Mouse (Mus musculus) embryo, embryonic 11.5 days (tissue): ENCODE measurements around the gene Higd2a.
"Not testable (repeated sequence)": the region's sequence is repeated elsewhere in the genome, so short reads cannot be mapped to it uniquely, and the experiment has no call there.

Experiments used
- DNase-seq: peaks from one replicate; pipeline ENCODE4 v3.0.0-alpha.2; 2012; ENCODE audit warnings: low read depth, low spot score

The Higd2a gene

GRCm38 (mm10) chr13:54582126-54582525 is 7.9 kb upstream of the Higd2a start:
- DNase-seq, result no peak

GRCm38 (mm10) chr13:54582860-54583259 is 7.1 kb upstream of the Higd2a start:
- DNase-seq, result no peak

DNA sequence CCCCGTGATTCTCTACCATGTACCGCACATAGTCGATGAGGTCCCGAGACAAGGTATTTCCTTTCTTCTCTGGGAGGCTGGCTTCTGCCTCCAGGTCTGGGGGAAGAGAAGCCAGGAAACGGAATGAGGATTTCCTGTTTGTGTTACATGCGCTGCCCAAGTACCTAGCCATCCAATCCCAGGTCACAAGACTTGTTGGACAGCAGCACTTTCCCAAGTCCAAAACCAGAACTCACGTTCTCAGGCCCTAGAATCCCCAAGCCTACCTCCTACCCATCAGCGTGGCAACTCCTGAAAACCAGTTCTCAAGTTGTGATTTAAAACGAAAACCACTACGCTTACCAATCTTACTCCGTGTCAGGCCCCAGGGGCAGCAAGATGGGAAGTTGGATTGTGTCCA is 4.2 kb upstream of the Higd2a start:
- no peak for DNase-seq

DNA sequence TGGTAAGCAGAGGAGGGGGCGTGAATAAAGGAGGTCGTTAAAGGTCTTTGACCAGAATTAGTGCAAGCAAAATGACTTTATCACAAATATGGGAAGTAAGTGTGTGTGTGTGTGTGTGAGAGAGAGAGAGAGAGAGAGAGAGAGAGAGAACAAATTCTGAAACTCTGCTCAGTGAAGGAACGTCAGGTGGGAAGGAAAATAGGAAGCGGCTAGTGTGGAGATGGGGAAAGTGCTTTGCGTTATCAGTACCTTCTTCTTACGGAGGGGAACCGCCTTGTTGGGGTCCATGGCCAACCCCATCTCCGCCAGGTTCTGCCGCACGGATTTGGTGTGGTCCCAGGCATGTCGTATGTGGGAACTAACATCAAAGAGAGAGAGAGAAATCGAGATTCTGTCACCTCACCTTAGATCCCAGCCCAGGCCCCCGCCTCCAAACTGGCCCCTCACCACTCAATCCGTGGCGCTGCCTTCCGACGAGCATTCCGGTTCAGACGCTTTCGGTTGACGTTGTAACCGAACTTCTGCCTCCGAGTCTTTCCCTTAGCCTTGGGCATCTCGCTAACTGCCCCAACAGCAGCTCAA is 502 bp upstream of the Higd2a start:
- no peak for DNase-seq

DNA sequence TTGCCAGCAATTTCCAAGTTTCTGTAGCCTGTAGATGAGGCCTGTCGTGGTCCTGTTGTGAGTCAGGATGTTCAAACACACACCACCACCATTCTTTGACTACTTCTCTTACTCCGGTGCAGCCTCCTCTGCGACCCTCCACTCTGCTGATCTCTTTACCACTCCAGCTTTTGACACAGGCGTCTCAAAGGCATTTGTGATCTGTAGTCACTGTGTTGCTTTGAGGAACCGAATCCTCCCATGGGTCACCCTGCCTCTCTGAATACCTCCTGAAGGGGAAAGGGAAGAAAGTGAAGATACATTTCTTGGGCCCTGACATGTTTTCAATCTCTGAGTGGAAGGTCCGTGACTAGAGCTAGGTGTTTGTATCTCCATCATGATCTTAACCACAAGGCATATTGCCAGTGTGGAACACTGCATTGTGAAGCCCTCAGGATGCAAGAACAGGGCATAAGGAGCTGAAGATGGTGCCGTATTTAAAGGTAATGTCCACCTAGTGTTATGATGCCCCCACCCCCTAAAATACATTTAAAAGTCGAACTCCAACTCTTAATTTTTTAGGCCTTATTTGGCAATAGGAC is 1.9 kb downstream of the Higd2a start:
- no peak for DNase-seq

DNA sequence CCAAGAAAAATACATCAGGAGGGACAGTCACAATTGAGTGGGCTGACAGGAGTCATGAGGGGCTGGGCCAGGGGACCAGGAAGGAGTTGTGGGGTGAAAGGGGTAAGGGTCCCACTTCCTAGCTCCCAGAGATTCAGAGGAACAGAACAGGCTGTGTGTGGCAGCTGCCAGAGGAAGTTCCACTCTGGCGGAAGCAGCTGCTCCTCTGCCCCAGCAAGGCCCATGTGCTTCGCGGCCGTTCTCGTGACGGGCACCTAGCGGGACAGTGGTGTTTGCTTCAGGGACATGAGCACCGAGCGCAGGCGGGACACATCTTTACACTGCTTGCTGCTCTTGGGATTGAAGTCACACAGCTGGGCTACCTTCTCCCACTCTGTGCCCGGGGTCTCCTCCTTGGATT is 3.6 kb downstream of the Higd2a start:
- no peak for DNase-seq

DNA sequence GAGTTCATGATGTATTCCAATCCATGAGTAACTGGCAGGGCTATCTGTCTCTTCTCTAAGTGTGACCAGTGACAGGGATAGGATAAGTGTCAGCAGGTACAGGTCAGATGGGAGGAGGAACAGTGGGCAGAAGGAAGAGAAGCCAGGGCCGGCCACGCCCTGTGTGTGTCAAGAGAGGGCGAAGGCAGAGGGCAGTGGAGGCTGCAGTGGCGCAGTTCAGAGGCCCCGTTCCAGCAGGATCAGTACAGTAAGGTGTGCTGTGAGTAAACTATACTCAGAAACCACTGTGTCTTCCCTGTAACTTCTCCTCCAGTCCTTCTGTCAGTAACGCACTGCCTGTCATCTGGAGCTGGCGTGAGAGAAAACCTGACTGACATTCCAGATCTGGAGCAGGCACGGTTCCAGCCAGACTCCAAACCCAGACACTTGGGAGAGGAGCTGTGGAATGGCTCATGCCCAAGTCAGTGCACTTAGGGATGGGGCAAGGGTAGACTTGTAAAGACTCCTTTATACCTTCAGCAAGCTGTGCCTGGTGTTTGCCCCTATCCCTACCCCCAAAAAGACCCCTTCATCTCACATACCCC is 6.2 kb downstream of the Higd2a start:
- DNase-seq, result no peak

- DNase-seq, result no peak
Measured at GRCm38 (mm10) chr13:54596870-54597269, 6.9 kb downstream of the Higd2a start.

- DNase-seq, result no peak
Measured at GRCm38 (mm10) chr13:54598622-54599143, 8.7 kb downstream of the Higd2a start.

GRCm38 (mm10) chr13:54602639-54603111 is 12.7 kb downstream of the Higd2a start:
- no peak for DNase-seq

- no peak for DNase-seq
Measured at GRCm38 (mm10) chr13:54603501-54603900, 13.5 kb downstream of the Higd2a start.

DNA sequence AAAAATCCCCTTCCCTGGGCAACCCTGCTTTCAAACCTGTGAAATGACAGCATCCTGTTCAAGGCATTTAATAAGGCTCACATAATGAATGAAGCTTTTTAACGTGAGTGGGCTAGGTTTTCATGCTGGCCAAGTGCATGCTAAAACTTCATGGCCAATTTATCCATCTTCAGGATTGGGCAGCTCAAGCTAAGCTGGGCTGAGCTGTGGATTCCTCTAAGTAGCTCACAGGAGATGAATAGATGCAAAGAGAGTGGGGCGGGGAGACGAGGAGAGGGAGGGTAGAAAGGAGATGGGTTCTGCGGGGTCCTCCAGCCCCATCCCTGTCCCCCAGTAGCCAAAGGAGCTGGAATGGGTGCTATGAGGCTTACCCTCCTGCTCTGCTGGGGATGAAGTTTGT is 14.2 kb downstream of the Higd2a start:
- DNase-seq, result no peak

DNA sequence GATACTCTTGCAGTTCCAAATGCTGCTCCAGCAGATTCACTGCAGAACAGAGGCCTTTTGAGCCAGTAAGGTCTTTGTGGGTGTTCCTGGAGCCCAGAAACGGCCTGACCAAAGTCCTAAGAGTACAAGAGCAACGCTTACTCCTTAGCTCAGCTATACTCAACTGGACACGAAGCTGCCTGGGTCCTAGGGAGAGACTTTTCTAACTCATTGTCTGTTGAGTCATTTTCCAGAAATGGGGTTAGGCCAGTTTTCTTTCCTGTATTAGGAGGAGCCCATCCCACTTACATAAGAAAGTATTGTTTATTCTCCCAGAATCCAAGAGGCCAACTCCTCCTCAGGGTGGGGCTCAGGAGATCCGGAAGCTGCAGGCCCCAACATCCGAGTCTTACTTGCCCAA is 15.4 kb downstream of the Higd2a start:
- DNase-seq, result no peak

- DNase-seq, result no peak
Measured at GRCm38 (mm10) chr13:54607204-54607603, 17.2 kb downstream of the Higd2a start.

DNA sequence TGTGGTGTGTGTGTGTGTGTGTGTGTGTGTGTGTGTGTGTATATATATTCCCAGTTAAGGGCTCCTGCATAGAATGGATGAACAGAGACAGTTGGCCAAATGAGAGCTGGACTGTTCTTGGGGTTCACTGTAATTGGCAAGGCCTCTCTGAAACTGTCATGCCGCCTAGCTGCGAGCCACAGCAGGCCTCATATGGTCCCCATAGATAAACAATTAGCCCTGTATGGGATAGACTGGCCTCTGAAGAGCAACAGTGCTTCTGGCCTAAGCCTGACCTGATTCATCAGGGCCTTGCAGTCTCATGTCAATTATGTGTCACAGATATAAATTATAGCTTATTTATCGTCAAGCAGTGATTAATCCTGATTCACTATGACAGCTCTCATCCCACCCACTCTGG is 18.0 kb downstream of the Higd2a start:
- DNase-seq, result no peak

DNA sequence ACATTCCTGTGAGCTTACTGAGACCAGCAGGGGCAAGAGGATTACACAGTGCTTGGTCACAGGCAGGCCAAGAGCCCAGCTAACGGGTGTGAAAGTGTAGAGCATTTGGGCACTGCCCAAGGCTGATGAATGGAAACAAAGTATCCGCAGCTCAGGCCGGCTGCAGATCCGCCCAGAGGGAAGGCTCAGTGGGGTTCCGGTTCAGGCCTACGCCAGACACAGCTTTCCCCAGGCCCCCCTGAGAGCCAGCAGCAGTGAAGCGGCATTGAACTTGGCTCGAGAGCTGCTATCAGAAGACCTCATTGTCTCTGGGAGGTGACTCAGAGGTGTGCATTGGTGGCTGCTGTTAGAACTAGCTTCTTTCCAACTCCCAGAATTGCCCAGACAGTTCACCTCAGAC is 18.7 kb downstream of the Higd2a start:
- DNase-seq, result no peak

DNA sequence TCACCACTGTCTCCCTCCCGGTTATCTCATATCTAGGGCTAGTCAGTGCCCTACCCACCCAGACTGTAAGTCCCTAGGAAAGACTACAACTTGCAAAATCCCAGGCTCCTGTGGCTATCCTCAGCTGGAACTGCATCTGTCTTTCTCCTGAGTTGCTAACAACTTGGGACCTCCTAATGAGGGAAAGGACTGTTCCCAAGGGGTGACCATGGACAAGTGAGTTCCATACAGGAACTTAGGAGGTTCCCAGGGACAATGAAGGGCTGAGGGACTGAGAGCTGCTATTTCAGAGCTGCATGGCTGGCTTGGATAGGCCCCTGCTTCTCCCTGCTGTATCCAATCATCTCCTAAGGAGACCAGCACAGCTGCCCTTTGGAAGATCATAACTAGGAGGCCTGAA is 19.3 kb downstream of the Higd2a start:
- DNase-seq, result no peak

GRCm38 (mm10) chr13:54610613-54610971 is 20.6 kb downstream of the Higd2a start:
- no peak for DNase-seq

DNA sequence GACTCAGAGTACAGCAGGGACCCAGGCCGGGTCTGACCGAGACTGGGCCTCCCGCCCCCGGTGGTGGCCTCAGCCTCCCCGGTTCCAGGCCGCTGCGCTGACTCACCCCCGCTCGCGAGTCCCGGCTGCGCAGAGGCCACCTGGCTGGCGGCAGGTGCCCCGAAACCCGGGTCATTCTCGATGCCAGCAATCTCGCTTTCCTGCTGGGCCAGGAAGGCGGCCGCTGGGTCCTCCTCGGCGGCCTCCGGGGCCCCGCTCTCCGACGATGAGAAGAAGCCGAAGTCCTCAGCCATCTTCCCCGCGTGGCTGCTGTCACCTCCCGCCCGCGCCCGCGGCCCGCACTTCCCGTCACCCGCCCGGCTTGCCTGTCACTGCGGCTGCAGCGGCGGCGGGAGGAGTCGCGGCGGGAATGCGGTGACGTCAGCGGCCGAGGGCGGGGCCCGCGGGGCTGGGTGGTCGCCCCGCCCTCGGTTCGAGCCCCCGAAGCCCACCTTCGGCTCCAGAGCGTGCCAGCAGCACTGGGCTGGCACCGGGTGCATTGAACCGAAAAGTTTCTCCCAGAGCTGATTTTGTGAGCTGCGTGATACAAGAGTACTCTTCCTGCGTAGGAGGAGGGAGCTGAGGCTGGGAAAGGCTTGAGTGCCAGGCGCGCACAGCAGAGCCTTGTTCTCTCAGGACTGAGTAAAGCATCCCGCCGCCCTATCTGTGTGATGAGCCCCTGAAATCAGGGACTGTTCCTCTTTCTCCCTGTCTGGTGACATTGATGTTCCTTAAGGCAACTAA is 21.2 kb downstream of the Higd2a start, which contains the start of gene Cltb:
Cltb (minus strand) TSS at position 373 of the 783 bp plus-strand sequence.
- DNase-seq, result peak; percentile 58

GRCm38 (mm10) chr13:54613141-54613540 is 23.1 kb downstream of the Higd2a start:
- not testable (repeated sequence) for DNase-seq

- no peak for DNase-seq
Measured at GRCm38 (mm10) chr13:54616307-54616706, 26.3 kb downstream of the Higd2a start.

- no peak for DNase-seq
Measured at GRCm38 (mm10) chr13:54616998-54617397, 27.0 kb downstream of the Higd2a start.
